Mouse (Mus musculus): ENCODE measurements around the gene Gxylt2.

Gene Gxylt2

DNA sequence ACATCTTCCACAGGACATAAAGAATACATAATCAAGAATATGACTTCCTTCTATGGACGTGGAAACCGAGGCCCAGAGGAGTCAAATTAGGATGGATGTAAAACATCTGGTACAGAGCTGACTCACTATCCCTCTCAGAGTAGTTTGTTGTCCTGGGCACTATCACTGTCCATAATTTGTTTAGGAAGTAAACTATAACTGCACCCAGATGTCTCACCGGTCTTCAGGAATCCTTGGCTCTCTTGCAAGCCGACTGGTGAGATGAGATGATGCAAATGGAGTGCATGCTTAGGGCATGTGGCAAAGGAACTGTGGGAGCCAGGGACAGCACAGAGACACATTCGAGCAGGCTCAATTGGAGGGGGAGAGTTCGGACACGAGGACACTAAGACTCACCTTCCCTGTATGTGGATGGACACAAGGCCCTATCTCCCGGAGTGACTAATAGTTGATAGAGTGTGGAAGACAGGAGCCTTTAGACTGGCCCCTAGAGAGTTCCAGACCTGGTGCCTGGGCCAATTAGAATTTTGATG lies 10.8 kb downstream of the Gxylt2 start:
- no peak for DNase-seq (ENCODE audit: low spot score in 2 of 2)

DNA sequence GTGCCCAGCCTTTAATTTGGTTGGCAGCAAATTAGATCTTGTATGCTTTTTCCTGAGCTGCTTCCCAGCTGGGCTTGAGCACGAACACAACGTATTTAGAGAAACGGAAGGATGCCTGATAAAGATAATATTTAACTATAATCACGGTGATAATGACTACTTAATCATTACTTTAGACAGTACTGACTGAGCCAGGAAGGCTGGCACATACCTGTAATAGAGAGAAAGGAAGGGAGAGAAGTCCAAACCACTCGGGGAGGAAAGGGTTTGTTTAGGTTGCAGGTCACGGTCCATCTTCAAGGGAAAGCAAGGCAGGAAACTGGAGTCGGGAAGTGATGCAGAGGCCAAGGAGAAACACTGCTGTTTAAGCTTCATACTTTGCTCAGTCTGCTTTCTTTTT lies 11.6 kb downstream of the Gxylt2 start:
- DNase-seq (ENCODE audit: low spot score in 2 of 2): no peak

DNA sequence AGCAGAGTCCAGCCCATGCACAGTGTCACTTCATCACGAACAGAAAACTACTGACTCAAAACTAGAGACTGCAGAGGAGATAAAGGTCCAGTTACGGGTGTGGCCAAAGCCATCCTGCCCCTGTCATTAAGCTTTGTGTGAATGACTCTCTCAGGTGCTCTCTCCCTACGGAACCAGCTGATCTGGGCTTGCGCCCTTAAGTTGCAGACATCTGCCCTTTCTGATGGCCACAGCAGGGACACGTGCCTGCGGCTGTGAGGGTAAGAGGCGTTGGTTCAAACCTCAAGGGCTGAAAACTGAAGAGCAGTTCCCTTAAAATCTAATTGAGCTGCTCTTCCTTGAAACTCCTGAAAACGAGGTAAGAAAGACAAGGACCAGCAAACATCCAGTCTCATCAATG lies 12.3 kb downstream of the Gxylt2 start:
- DNase-seq (ENCODE audit: low spot score in 2 of 2): no peak

DNA sequence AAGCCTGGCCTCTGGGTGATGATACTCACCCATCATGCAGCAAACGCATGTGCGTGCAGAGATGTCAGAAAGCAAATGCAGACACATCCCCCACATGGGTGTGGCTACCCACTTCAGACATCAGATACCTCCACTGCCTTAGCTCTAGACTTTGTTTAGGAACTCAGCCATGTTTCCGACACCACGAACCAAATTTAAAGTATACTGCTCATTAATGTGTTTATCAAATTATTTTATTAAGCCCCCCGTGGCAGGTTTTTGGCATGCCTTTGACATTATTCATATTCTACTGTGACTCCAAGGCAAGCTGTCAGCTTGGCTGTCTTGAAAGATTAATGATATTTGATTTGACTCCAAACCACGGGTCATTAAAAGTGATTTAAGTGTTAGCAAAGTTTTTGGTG lies 15.6 kb downstream of the Gxylt2 start:
- DNase-seq (ENCODE audit: low spot score in 2 of 2): no peak

DNA sequence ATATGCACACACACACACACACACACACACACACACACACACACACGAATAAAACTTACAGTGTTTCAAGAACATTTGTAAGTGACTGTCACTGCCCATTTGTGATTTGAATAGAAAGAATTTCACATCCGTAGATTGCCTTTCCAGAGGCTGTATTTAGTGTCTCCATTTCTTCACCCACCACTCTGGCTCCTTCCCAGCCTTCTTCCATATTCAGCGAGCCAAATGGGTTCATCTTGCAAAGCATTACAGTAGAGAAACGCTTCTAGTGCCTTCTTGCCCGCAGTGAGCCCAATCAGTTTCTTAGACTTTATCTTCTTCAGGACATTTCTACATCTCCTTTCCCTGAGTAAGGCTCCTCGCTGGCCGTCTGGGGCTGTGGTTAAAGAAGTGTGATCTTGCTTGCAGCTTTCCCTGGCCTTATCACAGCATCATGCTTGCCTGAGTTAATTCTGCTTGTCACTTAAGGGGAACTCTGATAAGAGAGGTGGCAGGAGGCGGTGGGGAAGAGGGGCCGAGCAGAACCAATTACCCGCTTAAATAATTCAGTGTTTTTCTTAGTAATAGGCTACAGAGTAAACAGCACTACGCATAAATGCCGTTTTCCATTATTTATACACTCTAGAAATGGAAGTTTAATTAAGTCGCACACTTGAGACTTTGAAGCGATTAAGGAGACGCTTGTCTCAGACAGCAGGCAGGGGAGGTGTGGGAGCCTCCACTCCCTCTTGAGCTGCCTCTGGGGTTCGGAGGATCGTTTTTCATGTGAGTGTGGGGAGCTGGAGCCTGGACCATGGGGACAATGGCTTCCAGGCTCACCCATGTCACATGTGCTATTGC lies 16.6 kb downstream of the Gxylt2 start:
- DNase-seq (ENCODE audit: low spot score in 2 of 2): no peak

DNA sequence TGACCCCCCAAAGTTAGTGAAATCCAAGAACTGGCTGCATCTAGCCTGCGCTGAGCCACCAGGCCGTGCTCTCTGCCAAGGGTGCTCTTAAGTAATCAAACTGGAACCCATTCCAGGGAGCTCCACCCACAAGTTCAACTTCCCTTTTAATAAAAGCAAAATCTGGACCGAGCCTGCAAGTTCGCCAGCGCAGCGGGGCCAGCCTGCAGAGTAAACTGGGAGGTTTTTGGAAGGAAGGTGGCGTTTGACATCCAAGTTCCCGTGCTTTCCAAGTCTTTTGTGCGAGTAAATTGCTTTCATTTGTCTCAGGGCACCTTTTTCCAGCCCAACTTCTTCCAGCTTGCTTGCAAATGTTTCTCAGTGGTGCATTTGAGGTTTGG lies 27.5 kb downstream of the Gxylt2 start:
- DNase-seq (ENCODE audit: low spot score in 2 of 2): peak; percentile 63 to 65

DNA sequence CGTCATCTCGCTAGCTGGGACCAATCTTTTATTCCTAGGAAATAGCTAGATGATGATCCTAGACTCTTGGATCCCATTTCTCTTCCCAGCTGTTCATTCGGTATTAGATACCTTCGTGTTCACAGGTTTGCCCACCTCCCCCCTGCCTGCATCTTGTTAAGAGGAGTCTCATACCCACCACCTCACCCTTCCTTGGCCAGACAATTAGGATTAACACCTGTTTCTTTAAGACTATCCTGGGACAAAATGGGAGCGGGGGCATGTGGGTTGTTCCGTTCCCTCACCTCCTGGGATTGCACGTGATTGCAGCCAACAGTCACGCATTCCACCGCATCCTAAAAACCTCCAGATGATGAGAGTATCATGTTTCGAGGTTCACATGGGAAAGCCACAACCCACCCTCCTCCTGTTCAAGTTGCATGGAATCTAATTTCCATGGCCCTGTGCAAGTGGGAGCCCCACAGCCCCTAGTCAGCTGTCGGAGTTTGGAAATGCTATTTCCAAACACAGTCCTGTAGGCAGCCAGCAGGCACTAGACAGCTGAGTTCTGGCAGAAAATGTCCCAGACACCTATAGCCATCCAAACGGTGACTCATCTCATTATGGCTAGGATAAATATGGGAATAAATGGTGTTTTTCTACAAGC lies 28.0 kb downstream of the Gxylt2 start:
- DNase-seq (ENCODE audit: low spot score in 2 of 2): peak in 1 of 2 experiments; percentile 37

DNA sequence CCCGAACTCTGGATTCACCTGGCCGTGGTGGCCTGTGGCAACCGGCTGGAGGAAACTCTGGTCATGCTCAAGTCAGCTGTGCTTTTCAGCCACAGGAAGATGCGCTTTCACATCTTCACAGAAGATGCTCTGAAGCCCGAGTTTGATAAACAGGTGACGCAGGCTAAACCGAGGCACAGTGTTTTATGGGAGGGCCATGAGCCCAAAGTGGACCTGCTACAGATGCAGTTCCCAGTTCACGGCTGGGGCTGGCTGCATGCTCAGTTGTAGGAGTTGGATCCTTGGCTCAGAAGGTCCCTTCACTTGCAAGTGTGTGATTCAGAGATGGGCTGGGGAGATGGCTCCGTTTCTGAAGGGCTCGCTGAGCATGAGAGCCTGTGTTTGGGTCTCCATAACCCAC lies 28.7 kb downstream of the Gxylt2 start:
- no peak for DNase-seq (ENCODE audit: low spot score in 2 of 2)

DNA sequence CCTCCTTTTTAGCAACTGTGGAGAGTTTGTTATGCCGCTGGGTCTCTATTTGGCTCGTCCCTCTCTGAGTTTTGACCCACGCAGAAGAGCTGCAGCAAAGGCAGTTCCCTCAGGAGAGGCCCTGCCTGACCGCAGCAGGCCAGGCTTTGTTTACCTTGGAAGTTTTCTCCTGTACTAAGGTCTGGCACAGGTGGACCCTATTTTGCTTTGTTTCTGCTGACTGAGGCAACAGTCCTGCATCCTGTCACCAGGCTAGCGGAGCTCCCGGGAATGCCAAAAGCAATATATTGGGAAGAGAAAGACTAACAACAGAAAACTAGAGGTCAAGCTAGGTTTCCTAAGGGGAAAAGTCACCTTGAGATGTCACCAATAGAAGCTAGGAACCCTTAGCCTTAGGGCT lies 29.8 kb downstream of the Gxylt2 start:
- no peak for DNase-seq (ENCODE audit: low spot score in 2 of 2)

DNA sequence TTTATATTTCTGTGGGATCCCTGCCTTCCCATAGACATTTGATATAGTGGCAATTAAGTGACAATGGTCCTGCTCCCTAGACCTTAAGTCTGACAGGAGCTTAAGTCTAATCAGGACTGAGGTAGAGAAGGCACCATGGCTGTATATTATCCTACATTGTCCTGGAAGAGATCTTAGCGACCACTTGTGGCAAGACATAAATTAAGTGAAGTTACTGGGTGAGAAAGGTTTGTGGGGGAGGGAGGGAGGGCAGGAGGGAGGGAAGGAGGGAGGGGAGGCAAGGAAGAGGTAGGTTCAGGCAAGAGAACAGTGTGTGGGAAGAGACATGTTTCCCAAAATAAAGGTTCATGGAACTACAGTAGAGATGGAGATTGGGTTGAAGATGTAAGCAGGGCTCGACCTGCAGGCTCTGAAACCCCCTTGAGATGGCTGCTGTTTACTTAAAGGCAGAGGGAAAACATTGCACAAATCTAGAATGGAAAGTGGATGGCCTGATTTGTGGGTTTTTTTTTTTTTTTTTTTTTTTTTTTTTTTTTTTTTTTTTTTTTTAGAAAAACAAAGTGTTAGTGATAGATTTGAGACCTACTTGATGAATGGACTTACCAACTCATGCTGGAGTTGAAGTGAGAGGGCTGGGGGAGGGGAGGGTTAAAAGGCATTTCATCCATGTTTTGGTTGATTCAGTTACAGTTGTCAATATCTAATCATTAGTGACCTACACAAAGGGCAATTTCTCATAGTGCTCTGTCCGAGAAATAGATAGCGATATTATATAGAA lies 54.1 kb downstream of the Gxylt2 start:
- DNase-seq (ENCODE audit: low spot score in 2 of 2): no peak

DNA sequence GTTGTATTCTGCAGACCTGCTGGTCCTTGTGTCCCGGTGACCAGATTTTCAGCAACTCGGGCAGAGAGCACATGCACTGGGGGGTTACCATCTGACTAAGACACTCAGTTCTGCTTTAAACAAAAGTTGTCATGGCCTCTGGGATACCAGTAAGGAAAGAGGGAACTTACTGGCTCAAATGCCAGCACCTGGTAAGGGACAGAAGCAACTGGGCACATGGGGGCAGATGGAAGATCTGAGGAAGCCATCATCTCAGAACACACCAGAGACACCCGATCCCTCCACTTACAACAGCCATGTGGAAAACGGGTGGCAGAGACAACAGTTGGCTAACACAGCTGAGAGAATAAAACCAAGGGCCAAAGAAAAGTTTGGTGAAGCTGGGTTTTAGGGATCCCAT lies 63.2 kb downstream of the Gxylt2 start:
- DNase-seq (ENCODE audit: low spot score in 2 of 2): no peak

DNA sequence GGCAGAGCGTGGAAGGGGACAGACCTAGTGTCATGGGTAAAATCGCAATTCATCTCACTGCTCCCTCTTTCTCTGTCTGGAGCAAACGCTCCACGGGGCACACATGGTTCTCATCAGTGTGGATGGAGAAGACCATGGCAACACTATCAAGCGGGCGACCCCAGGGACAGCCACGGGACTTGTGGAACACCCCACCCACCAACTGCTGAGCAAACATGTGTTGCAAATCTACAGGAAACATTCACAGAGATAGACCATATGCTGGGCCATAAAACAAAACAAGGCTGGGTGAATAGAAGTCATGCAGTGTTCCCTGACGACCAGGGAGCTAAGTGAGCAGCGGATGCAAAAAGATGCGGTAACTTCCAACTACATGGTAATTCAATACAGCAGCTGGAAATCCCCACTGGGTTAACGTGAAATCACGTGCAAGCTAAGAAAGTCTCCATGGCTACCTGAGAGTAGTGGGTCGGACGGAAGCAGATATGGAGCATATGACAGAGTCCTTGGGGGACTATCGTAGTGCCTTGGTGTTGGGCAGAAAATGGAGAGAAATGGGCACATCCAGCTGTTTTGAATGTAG lies 71.5 kb downstream of the Gxylt2 start:
- DNase-seq (ENCODE audit: low spot score in 2 of 2): no peak

DNA sequence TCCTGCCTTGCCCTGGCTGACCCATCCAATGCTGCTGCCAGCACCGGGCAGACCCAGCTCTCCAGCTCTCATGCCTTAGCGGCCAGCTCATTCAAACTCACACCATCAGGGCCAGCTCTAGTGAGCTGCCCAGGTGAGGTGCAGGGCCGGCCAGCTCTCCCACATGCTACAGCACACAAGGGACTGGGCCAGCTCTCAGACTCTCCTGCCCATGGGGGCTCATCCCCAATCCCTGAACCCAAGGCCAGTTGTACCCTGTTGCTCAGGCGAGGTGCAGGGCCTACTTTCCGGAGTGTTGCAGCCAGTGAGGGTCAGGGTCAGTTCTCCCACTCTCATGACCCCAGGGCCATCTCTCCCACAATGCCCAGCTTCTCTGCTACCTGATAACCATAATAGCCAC lies 74.1 kb downstream of the Gxylt2 start:
- no peak for DNase-seq (ENCODE audit: low spot score in 2 of 2)

DNA sequence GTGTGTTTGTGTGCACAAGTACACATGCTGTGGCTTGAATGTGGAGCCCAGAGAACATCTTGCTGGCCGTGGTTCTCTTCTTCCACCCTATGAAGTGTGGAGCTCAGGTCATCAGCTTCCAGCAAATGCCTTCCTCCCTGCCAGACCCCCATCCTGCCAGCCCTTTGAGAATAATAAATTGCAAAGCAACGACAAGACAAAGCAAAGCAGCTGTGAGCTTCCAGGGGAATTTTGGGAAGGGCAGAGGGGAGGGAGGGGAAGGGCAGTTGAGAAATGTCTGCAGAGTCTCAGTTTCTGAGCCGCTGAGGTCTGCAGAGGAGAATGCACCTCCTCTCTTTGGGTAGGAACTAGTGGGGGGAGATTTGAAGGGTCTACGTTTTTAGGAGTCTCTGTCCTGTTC lies 75.9 kb downstream of the Gxylt2 start:
- DNase-seq (ENCODE audit: low spot score in 2 of 2): no peak

DNA sequence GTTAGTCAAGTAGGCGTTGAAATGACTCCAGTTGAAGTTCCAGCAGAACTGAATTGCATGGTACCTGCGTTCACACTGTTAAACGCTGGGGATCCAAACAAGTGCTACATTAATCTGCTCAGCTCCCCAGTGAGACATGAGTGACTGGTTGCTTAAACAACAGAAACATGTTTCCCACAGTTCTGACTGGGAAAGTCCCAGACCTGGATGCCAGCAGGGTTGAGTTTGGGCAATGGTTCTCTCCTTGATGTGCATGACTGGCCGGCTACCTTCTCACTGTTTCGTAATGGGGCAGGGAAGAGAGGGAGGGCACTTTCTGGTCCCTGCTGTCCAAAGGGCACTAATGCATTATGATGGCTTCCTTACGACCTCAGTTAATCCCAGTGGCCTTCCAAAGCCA lies 77.1 kb downstream of the Gxylt2 start:
- no peak for DNase-seq (ENCODE audit: low spot score in 2 of 2)

DNA sequence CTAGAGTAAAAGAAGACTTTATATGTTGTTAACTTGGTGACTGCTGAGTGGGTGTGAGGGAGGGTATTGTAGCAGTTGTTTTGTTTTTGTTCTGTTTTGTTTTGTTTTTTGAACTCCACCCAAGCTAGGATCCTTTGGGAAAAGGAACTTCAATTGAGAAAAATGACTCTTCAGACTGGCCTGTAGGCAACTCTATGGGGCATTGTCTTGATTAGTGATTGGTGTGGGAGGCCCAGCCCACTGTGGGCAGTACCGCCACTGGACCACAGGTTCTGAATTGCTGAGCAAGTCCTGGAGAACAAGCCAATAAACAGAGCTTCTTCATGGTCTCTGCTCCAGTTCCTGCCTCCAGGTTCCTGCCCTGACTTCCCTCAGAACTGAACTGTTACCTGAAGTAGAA lies 83.2 kb downstream of the Gxylt2 start:
- no peak for DNase-seq (ENCODE audit: low spot score in 2 of 2)

DNA sequence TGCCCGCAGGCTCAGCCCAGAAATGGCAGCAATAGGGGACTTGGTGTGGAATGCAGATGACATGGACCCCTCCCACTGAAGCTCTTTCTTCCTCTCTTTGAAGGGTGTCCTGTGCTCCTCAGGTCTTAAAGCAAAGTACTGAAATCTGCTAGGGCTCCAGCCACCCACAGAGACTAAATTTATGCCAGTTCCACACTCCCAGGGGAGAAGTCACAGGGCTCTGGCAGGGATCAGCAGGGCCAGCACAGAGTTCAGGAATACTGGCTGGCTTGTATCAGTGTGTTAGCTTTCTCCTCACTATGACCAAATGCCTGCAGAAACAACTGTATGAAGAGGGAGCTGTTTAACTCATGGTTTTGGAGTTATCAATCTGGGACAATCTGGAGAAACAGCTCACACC lies 84.6 kb downstream of the Gxylt2 start:
- no peak for DNase-seq (ENCODE audit: low spot score in 2 of 2)

DNA sequence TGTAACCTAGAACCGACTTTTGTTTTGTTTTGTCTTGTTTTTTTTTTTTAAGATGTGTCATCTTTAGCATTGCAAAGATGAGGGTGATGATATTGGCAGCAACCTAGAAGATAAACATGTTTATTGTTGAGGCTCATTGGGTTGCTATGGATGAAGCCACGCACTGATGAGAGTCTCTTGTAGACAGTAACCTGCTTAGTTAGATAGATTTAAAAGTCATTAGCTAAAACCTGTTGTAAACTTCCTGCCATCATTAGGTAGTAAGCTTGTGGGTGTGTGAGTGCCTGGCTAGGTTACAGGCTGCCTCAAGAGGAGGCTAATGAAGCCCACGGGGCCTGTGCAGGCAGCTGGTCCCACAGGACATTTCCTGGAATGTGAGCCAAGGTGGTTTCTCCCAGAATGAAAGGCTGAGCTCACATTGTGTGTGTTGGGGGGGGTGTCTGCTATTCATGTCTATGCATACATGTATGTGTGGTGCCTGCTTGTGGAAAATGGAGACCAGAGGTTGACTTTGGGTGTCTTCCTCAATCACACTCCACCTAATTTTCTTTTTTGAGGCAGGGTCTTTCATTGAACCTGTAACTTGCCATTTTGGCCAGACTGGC lies 87.6 kb downstream of the Gxylt2 start:
- DNase-seq (ENCODE audit: low spot score in 2 of 2): no peak

DNA sequence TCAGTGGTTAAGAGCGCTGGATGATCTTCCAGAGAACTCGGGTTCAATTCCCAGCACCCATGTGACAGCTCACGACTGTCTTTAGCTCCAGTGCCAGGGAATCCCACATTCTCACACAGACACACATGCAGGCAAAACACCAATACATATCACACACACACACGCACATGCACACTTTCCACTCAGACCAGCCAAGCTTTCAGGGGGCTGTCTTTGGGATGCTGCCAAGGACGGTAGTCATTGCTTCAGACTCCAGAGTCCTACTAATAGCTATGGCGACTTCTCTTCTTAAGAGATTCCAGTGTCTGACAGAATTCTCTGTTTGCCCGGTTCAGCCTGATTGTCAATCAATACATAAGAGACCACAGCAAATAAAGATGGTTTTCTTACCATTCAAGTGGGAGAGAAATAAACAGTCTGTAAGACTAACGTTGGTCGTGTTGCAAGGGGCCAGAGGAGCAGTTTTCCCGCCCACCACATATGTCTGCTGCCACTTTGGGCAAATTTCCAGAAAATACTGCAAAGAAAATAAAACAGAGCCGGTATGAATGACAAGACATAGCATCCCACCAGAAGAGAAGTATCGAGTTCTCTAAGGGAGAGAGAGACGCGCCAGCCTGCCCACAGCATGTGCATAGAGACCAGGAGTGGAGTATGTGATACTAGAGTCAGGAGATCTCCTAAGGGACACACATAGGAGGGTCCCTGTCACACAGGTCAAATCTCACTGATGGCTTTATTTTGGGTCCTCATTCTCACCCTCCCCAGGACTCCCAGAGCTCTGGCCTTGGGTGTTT lies 88.6 kb downstream of the Gxylt2 start:
- no peak for DNase-seq (ENCODE audit: low spot score in 2 of 2)

DNA sequence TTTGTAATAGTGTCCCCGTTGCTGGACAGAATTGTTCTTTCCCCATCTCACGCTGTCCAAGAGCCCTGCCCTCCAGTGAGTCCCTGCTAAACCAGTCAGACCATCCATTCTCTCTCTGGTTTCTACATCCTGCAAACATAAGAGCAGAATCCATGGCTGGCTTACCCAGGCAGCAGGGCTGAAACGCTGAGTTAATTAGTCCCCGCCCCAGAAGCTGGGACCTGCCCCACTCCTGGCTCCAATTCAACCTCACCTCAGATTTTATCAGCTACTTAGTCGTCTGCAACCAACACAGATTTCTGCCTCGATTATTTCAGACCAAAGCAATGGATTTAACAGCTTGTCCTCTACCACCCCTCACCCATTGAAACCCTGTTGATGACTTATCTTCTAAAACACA lies 91.3 kb downstream of the Gxylt2 start:
- DNase-seq (ENCODE audit: low spot score in 2 of 2): no peak

DNA sequence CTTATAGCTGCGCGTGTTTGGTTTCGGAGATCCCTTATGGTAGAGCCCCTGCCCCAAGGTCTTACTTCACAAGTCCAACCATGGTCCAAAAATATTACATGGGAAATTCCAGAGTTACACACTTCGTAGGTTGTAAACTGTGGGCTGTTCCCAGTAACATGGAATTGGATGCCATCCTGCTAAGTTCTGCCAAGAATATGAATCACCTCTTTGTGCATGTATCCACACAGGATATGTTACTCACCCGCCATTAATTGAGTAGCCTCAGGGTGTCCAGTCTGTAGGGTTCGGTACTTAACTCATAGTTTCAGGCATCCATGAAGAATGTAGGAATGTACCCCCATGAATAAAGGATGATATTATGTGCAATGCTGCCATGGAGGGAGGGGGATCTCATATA lies 94.8 kb downstream of the Gxylt2 start:
- no peak for DNase-seq (ENCODE audit: low spot score in 2 of 2)
